Mouse (Mus musculus) erythroblast, adult 5-6 weeks (primary cell): ENCODE measurements around the gene Scgb1b3. TPM values are rescaled to one million over a fixed set of nuclear protein-coding genes. Genes with fewer than 3 reads are reported as not detected.

Experiments used
- ATAC-seq: replicated peaks from 2 replicates; pipeline ENCODE4 v1.8.0; 2016; ENCODE audit warnings: moderate number of reproducible peaks, mild to moderate bottlenecking, moderate TSS enrichment, inconsistent platforms; ENCODE audit not compliant: poor library complexity, low FRiP score, severe bottlenecking
- total RNA-seq, 2 experiments: library from RNA; stranded (forward) in 1 of 2; stranded (reverse) in 1 of 2; fragments of 150-400 nt in 1 of 2; fragments of 200-764, 138-1000 nt in 1 of 2; gene quantifications; 2 replicates each; pipeline versions ENCODE4 v1.2.3 to v1.2.4; 2015 to 2017; ENCODE audit warnings: low replicate concordance in 2 of 2

Gene Scgb1b3
- total RNA-seq (2015; ENCODE audit: low replicate concordance) (not detected in 2 replicates), total RNA-seq (2017; ENCODE audit: low replicate concordance) (not detected in 2 replicates)

- ATAC-seq, result no peak
Observed at GRCm38 (mm10) chr7:31375292-31375691, at the start of gene Scgb1b3. TSS of gene Scgb1b3 (plus strand) at chr7:31375592.

- ATAC-seq, result no peak
Observed at GRCm38 (mm10) chr7:31362022-31362560, 13.3 kb upstream of the Scgb1b3 start, which contains the start of gene Scgb2b3. TSS of gene Scgb2b3 (minus strand) at chr7:31362072.

Other genes starting within 250 kb of the Scgb1b3 start
- gene Scn1b, start 248.6 kb upstream of the Scgb1b3 start, total RNA-seq (2015; ENCODE audit: low replicate concordance), result 1.2 TPM in 1 of 2 replicates, not detected in the other
- 1.2 TPM in 1 of 2 replicates, not detected in the other for gene Scn1b, start 248.6 kb upstream of the Scgb1b3 start, total RNA-seq (2017; ENCODE audit: low replicate concordance)
- gene Gramd1a, start 219.7 kb upstream of the Scgb1b3 start, total RNA-seq (2015; ENCODE audit: low replicate concordance), result 20.9 and 27.9 TPM in 2 replicates
- gene Gramd1a, start 219.7 kb upstream of the Scgb1b3 start, total RNA-seq (2017; ENCODE audit: low replicate concordance), result 4.9 and 6.2 TPM in 2 replicates
- gene Scgb2b2, start 85.1 kb upstream of the Scgb1b3 start, total RNA-seq (2015; ENCODE audit: low replicate concordance), result not detected in 2 replicates
- not detected in 2 replicates for gene Scgb2b2, start 85.1 kb upstream of the Scgb1b3 start, total RNA-seq (2017; ENCODE audit: low replicate concordance)
- gene Scgb1b2, start 83.8 kb upstream of the Scgb1b3 start, total RNA-seq (2015; ENCODE audit: low replicate concordance), result not detected in 2 replicates
- gene Scgb1b2, start 83.8 kb upstream of the Scgb1b3 start, total RNA-seq (2017; ENCODE audit: low replicate concordance), result not detected in 2 replicates
- gene Scgb2b3, start 13.5 kb upstream of the Scgb1b3 start, total RNA-seq (2015; ENCODE audit: low replicate concordance), result not detected in 2 replicates
- gene Scgb2b3, start 13.5 kb upstream of the Scgb1b3 start, total RNA-seq (2017; ENCODE audit: low replicate concordance), result not detected in 2 replicates